Mouse (Mus musculus) lung, postnatal 0 days (tissue): Measurements from ENCODE around the gene Osgin1.

Source experiments
- CTCF ChIP-seq: IDR thresholded peaks from 2 replicates; pipeline ENCODE4 v1.5.1; 2016; ENCODE audit warnings: antibody characterized with exemption, mild to moderate bottlenecking
- EP300 ChIP-seq: IDR thresholded peaks from 2 replicates; pipeline ENCODE4 v1.6.1; 2016; ENCODE audit warnings: antibody characterized with exemption, mild to moderate bottlenecking, control low read depth

- TF ChIP-seq CTCF = no peak
- no peak for TF ChIP-seq EP300
Observed at GRCm38 (mm10) chr8:119449627-119450026, 15.7 kb downstream of the Osgin1 start.
